Mouse (Mus musculus): Measurements from ENCODE around the gene Inafm1. TPM values are rescaled to one million over a fixed set of nuclear protein-coding genes. Genes with fewer than 3 reads are reported as not detected.

Inafm1 gene
- total and polyA plus RNA-seq, 2 experiments from 2014 or later, result 7.7 to 10.7 TPM

DNA sequence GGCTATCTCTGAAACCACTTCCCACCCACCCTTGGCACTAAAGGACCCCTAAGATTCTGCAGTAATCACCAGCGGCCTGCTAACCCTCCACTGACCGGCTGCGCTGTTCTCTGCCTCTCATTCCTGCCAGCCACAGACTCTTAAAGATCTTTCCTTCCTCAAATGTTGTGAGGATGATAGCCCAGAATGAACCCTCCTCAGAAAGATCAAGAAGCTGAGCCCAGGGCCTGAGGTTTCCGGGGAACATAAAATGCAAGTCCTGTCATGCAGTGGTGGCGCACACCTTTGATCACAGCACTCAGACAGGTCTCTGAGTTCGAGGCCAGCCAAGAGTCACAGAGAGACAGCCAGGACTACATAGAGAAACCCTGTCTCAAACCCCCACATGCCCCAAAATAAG, 31.2 kb downstream of the Inafm1 start:
- no peak overlapping the region for H3K27ac ChIP-seq (ENCODE audit: low read depth)

DNA sequence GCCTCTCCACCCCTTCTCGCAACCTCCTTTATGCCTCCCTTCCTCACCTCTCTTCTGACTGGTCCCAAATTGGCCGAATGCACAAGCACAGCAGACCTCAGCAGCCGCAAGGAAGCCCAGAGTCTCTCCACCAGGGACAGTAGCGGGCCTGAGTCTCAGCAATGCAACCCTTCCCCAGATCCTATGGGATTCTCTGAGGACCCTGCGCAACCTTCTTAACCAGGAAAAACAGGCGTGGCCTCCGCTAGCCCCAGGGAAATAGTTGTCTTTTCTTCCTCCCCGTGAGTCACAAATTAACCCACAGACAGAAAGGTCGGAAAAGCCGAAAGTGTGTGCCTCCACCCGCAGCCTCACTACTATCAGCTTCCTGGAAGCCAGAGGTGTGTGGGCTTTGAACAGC, 31.6 kb downstream of the Inafm1 start:
- H3K4me2 ChIP-seq (ENCODE audit: low read depth, low read length), result no peak overlapping the region
- 0 out of 2 replicates have a peak, but pooled peaks cover 6% of the 10 kb centered on the region for H3K4me1 ChIP-seq (ENCODE audit: control insufficient read depth, insufficient read depth)
- no peak overlapping the region for H3K4me3 ChIP-seq (ENCODE audit: low read depth, low read length)
- DNase-seq (ENCODE audit: low spot score) (no peak), ATAC-seq (ENCODE audit: insufficient read depth, low read depth) (no peak)
- no peaks in the 10 kb centered on the region for H3K36me3 ChIP-seq (replicated peaks; ENCODE audit: control insufficient read depth, insufficient read depth, low read length)
- TF ChIP-seq EP300 (IDR thresholded peaks at IDR 0.05; ENCODE audit: low read depth) (no peak), CTCF (IDR thresholded peaks at IDR 0.05; ENCODE audit: low read depth) (no peak)
- WGBS, result 51% methylated on average over 11 of the region's 11 CpGs
- H3K9me3 ChIP-seq (replicated peaks; ENCODE audit: control insufficient read depth, low read length), result no peaks in the 10 kb centered on the region
- no peaks in the 10 kb centered on the region for H3K27me3 ChIP-seq (ENCODE audit: control insufficient read depth, insufficient read depth, low read length)
- no peak overlapping the region for H3K27ac ChIP-seq (ENCODE audit: low read depth)
- H3K9ac ChIP-seq (replicated peaks; ENCODE audit: low read depth, low read length), result no peak overlapping the region

More for the DNA sequence above, 31.2 kb downstream of the Inafm1 start:
- Histone ChIP-seq H3K9me3 (replicated peaks; ENCODE audit: control insufficient read depth, low read length) (no peaks in the 10 kb centered on the region), H3K27me3 (ENCODE audit: control insufficient read depth, insufficient read depth, low read length) (no peaks in the 10 kb centered on the region), H3K9ac (replicated peaks; ENCODE audit: low read depth, low read length) (no peak overlapping the region), H3K36me3 (replicated peaks; ENCODE audit: control insufficient read depth, insufficient read depth, low read length) (no peaks in the 10 kb centered on the region), H3K4me2 (ENCODE audit: low read depth, low read length) (no peak overlapping the region), H3K4me3 (ENCODE audit: low read depth, low read length) (no peak overlapping the region), H3K4me1 (ENCODE audit: control insufficient read depth, insufficient read depth) (0 out of 2 replicates have a peak, but pooled peaks cover 6% of the 10 kb centered on the region)
- DNase-seq (ENCODE audit: low spot score), result no peak
- no peak for ATAC-seq (ENCODE audit: insufficient read depth, low read depth)
- 68% methylated on average over 6 of the region's 6 CpGs for WGBS
- TF ChIP-seq CTCF (IDR thresholded peaks at IDR 0.05; ENCODE audit: low read depth) (no peak), EP300 (IDR thresholded peaks at IDR 0.05; ENCODE audit: low read depth) (no peak)

DNA sequence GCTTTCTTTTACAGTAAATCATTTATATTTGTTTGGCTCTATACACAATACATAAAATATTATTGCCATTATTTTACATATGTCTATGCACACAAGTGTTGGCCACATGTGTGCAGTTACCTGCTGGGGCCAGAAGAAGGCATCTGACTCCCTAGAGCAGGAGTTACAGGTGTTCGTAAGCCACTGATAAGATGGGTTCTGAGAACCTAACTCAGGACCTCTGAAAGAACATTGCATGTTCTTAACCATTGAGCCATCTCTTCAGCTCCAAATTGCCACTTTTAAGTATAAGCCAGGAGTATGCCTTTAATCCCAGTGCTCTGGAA, 32.5 kb downstream of the Inafm1 start:
- WGBS, result 87% methylated on average over 1 of the region's 1 CpGs
- Histone ChIP-seq H3K27ac (ENCODE audit: low read depth) (no peak overlapping the region), H3K36me3 (replicated peaks; ENCODE audit: control insufficient read depth, insufficient read depth, low read length) (no peaks in the 10 kb centered on the region), H3K4me2 (ENCODE audit: low read depth, low read length) (no peak overlapping the region), H3K9ac (replicated peaks; ENCODE audit: low read depth, low read length) (no peak overlapping the region), H3K4me1 (ENCODE audit: control insufficient read depth, insufficient read depth) (0 out of 2 replicates have a peak, but pooled peaks cover 6% of the 10 kb centered on the region), H3K4me3 (ENCODE audit: low read depth, low read length) (no peak overlapping the region), H3K27me3 (ENCODE audit: control insufficient read depth, insufficient read depth, low read length) (no peaks in the 10 kb centered on the region), H3K9me3 (replicated peaks; ENCODE audit: control insufficient read depth, low read length) (no peaks in the 10 kb centered on the region)
- TF ChIP-seq CTCF (IDR thresholded peaks at IDR 0.05; ENCODE audit: low read depth) (no peak), EP300 (IDR thresholded peaks at IDR 0.05; ENCODE audit: low read depth) (no peak)
- DNase-seq (ENCODE audit: low spot score), result no peak
- no peak for ATAC-seq (ENCODE audit: insufficient read depth, low read depth)

DNA sequence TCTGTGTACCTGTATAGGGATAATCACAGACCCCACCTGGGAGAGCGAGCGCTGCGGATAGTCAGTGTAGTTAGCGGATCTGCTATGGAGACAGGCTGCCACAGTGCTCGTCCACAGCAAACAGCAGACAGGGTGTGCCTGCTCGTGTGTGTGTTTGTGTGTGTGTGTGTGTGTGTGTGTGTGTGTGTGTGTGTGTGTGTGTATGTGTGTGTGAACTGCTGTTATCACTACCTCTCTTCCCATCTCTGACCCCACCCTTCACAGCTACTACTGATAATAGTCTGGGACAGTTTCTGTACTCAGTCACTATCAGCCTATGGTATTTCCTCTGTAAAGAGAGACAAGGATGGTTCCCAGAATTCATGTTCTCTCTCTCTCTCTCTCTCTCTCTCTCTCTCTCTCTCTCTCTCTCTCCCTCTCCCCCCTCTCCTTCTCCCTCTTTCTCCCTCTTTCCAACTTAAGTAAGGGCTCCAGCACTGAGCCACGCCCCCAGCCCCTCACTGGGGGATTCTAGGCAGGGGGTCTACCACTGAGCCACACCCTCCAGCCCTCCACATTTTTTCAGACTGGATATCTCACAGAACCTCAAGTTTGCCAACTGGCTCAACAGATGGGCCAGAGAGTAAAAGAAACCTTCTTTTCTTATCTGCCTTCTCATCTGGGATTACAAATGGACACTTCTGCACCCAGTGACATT, 33.0 kb downstream of the Inafm1 start:
- no peak overlapping the region for H3K4me3 ChIP-seq (ENCODE audit: low read depth, low read length)
- DNase-seq (ENCODE audit: low spot score), result no peak

DNA sequence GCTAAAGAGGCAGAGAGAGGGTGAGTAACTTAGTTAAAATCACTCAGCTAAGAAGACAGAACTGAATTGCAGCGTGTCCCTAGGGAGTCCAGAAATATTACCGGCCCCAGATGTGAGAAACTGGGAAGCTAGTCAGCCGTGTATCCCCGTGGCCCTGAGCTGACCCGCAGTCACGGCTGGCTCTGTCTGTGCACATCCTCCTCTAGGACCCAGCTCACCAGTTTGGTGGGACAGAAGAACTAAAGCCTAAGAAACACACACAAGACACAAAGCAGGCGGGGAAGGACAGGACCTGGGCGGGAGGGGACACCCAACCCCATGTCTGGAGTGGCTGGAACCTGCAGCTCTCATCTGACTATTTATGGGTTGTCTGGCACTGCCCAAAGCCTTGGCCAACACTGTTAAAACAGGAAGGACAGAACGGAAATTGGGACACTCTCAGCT, 33.8 kb downstream of the Inafm1 start:
- Histone ChIP-seq H3K27me3 (ENCODE audit: control insufficient read depth, insufficient read depth, low read length) (no peaks in the 10 kb centered on the region), H3K27ac (ENCODE audit: low read depth) (no peak overlapping the region), H3K4me3 (ENCODE audit: low read depth, low read length) (no peak overlapping the region), H3K9me3 (replicated peaks; ENCODE audit: control insufficient read depth, low read length) (no peaks in the 10 kb centered on the region), H3K4me2 (ENCODE audit: low read depth, low read length) (no peak overlapping the region), H3K9ac (replicated peaks; ENCODE audit: low read depth, low read length) (no peak overlapping the region), H3K4me1 (ENCODE audit: control insufficient read depth, insufficient read depth) (0 out of 2 replicates have a peak, but pooled peaks cover 6% of the 10 kb centered on the region), H3K36me3 (replicated peaks; ENCODE audit: control insufficient read depth, insufficient read depth, low read length) (no peaks in the 10 kb centered on the region)
- WGBS, result 42% methylated on average over 9 of the region's 9 CpGs
- ATAC-seq (ENCODE audit: insufficient read depth, low read depth) (peak; percentile 54), DNase-seq (ENCODE audit: low spot score) (no peak)
- no peak for TF ChIP-seq CTCF (IDR thresholded peaks at IDR 0.05; ENCODE audit: low read depth)
- TF ChIP-seq EP300 (IDR thresholded peaks at IDR 0.05; ENCODE audit: low read depth), result no peak

More for the DNA sequence above, 33.0 kb downstream of the Inafm1 start:
- no peaks in the 10 kb centered on the region for H3K9me3 ChIP-seq (replicated peaks; ENCODE audit: control insufficient read depth, low read length)
- H3K9ac ChIP-seq (replicated peaks; ENCODE audit: low read depth, low read length), result no peak overlapping the region
- H3K4me2 ChIP-seq (ENCODE audit: low read depth, low read length), result no peak overlapping the region
- ATAC-seq (ENCODE audit: insufficient read depth, low read depth), result no peak
- TF ChIP-seq CTCF (IDR thresholded peaks at IDR 0.05; ENCODE audit: low read depth) (no peak), EP300 (IDR thresholded peaks at IDR 0.05; ENCODE audit: low read depth) (no peak)
- no peak overlapping the region for H3K27ac ChIP-seq (ENCODE audit: low read depth)
- WGBS, result 63% methylated on average over 7 of the region's 7 CpGs
- no peaks in the 10 kb centered on the region for H3K27me3 ChIP-seq (ENCODE audit: control insufficient read depth, insufficient read depth, low read length)
- H3K36me3 ChIP-seq (replicated peaks; ENCODE audit: control insufficient read depth, insufficient read depth, low read length), result no peaks in the 10 kb centered on the region
- 0 out of 2 replicates have a peak, but pooled peaks cover 6% of the 10 kb centered on the region for H3K4me1 ChIP-seq (ENCODE audit: control insufficient read depth, insufficient read depth)
